ENCODE assay signal across 8 mouse cellular contexts in the genomic region with DNA sequence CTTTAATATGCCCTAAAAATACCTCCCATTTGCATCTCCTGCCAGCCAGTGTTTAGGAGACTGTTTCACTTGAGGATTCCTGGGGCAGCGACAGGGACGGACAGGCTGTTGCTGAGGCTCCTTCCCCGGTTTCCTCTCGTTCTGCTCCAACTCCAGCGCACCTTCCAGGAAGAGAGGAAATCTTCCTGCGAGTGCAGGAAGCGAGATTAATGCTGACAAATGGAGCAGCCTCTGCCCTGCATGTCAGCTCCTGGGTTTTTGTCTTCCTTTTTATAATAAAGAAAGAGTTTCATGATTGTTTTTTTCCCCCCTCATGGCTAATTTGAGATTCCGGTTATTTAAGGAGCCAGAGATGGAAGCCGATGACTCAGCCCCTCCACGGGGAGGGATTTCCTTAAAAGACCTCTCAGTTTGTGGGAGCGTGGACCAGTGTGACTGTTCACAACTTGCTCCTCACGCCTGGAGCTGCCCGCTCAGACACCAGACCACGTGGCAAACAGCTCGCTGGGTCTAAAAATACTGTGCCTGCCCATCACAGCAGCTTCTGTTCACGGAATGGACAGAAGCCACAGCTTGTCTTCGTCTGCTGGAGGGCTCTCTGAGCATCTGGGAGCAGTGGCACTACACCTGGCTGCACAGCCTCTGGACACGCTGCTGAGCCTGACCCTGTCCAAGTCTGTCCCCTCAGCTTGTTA. TPM values are rescaled to one million over a fixed set of nuclear protein-coding genes. Genes with fewer than 3 reads are reported as not detected.
DNase-seq lines count a peak whose midpoint lies in the region; ATAC-seq and TF ChIP-seq lines count a peak whose summit lies in the region.

No protein-coding gene starts in this region.

- H3K36me3 ChIP-seq in lung, embryonic 14.5 days (ENCODE audit: insufficient read depth), result no peaks in the 10 kb centered on the region
- H3K36me3 ChIP-seq in embryonic facial prominence, embryonic 13.5 days, result no peaks in the 10 kb centered on the region
- no peaks in the 10 kb centered on the region for H3K36me3 ChIP-seq in heart, embryonic 13.5 days
- H3K36me3 ChIP-seq in kidney, postnatal 0 days (ENCODE audit: insufficient read depth, low read length), result no peaks in the 10 kb centered on the region
- no peaks in the 10 kb centered on the region for H3K36me3 ChIP-seq in liver, embryonic 11.5 days (ENCODE audit: control insufficient read depth, insufficient read depth, low read length)
- H3K36me3 ChIP-seq in stomach, postnatal 0 days (ENCODE audit: control insufficient read depth, insufficient read depth, low read length), result no peaks in the 10 kb centered on the region

- H3K27ac ChIP-seq in lung, embryonic 14.5 days (ENCODE audit: low read depth), result 0 out of 2 replicates have a peak overlapping the region, but pooled peaks have one; percentile 3
- peak overlapping the region; percentile 23; the same call in 1 of the 2 replicates for H3K27ac ChIP-seq in embryonic facial prominence, embryonic 13.5 days
- peak overlapping the region; percentile 68 for H3K27ac ChIP-seq in heart, embryonic 13.5 days (replicated peaks)
- peak overlapping the region; percentile 8; the same call in 1 of the 2 replicates for H3K27ac ChIP-seq in kidney, postnatal 0 days
- H3K27ac ChIP-seq in liver, embryonic 11.5 days (ENCODE audit: low read depth, low read length), result 0 out of 2 replicates have a peak overlapping the region, but pooled peaks have one; percentile 23
- H3K27ac ChIP-seq in stomach, postnatal 0 days (replicated peaks), result peak overlapping the region; percentile 56; the same call in 1 of the 2 replicates

- no peak overlapping the region for H3K9ac ChIP-seq in lung, embryonic 14.5 days
- no peak overlapping the region for H3K9ac ChIP-seq in embryonic facial prominence, embryonic 13.5 days
- peak overlapping the region; percentile 44 for H3K9ac ChIP-seq in heart, embryonic 13.5 days
- H3K9ac ChIP-seq in kidney, postnatal 0 days (ENCODE audit: low read depth, low read length), result no peak overlapping the region
- no peak overlapping the region for H3K9ac ChIP-seq in liver, embryonic 11.5 days (ENCODE audit: low read depth, low read length)
- no peak overlapping the region for H3K9ac ChIP-seq in stomach, postnatal 0 days (ENCODE audit: low read length)

- TF ChIP-seq POLR2A in lung, adult 2 months (IDR thresholded peaks at IDR 0.05; ENCODE audit: borderline replicate concordance, extremely low read depth, low read depth, low read length), result no peak

- peak; percentile 57 for DNase-seq in lung, embryonic 14.5 days
- no peak for DNase-seq in lung, adult 2 months
- no peak for DNase-seq in kidney, postnatal 0 days (ENCODE audit: low spot score)
- no peak for DNase-seq in liver, embryonic 11.5 days (ENCODE audit: low spot score)
- no peak for DNase-seq in stomach, postnatal 0 days (ENCODE audit: low spot score)
- DNase-seq in embryo, embryonic 11 days, result no peak

- ATAC-seq in lung, embryonic 14.5 days (ENCODE audit: insufficient read depth), result 0 out of 2 replicates have a peak, but pooled peaks have one; percentile 24
- no peak for ATAC-seq in embryonic facial prominence, embryonic 13.5 days (ENCODE audit: insufficient number of reproducible peaks, insufficient read depth, low FRiP score, low TSS enrichment, low read depth)
- ATAC-seq in heart, embryonic 13.5 days (ENCODE audit: extremely low read depth, insufficient number of reproducible peaks, low FRiP score, low TSS enrichment), result no peak
- no peak for ATAC-seq in kidney, postnatal 0 days (replicated peaks; ENCODE audit: low FRiP score, low read depth)
- no peak for ATAC-seq in liver, embryonic 11.5 days (replicated peaks; ENCODE audit: low FRiP score)
- ATAC-seq in stomach, postnatal 0 days (ENCODE audit: low FRiP score, low TSS enrichment), result peak; percentile 51; the same call in 1 of the 2 replicates

- WGBS in lung, embryonic 14.5 days, result 36% methylated on average over 18 of the region's 18 CpGs
- WGBS in lung, adult 2 months, result 20% methylated on average over 18 of the region's 18 CpGs
- 48% methylated on average over 18 of the region's 18 CpGs for WGBS in embryonic facial prominence, embryonic 13.5 days
- WGBS in heart, embryonic 13.5 days, result 31% methylated on average over 18 of the region's 18 CpGs
- WGBS in kidney, postnatal 0 days, result 24% methylated on average over 18 of the region's 18 CpGs
- 33% methylated on average over 18 of the region's 18 CpGs for WGBS in liver, embryonic 11.5 days
- 28% methylated on average over 18 of the region's 18 CpGs for WGBS in stomach, postnatal 0 days

- no peaks in the 10 kb centered on the region for H3K9me3 ChIP-seq in lung, embryonic 14.5 days (ENCODE audit: low read depth, low read length)
- H3K9me3 ChIP-seq in embryonic facial prominence, embryonic 13.5 days, result no peaks in the 10 kb centered on the region
- no peaks in the 10 kb centered on the region for H3K9me3 ChIP-seq in heart, embryonic 13.5 days
- H3K9me3 ChIP-seq in kidney, postnatal 0 days (replicated peaks; ENCODE audit: low read length), result no peaks in the 10 kb centered on the region
- H3K9me3 ChIP-seq in liver, embryonic 11.5 days (ENCODE audit: control insufficient read depth, low read length), result no peaks in the 10 kb centered on the region
- no peaks in the 10 kb centered on the region for H3K9me3 ChIP-seq in stomach, postnatal 0 days (ENCODE audit: control insufficient read depth, low read length)

- no peak for TF ChIP-seq CTCF in lung, embryonic 14.5 days (IDR thresholded peaks at IDR 0.05; ENCODE audit: low read depth)
- TF ChIP-seq CTCF in lung, adult 2 months (IDR thresholded peaks at IDR 0.05; ENCODE audit: insufficient read depth, low read length), result no peak
- TF ChIP-seq CTCF in kidney, postnatal 0 days (IDR thresholded peaks at IDR 0.05; ENCODE audit: low read depth), result no peak
- no peak for TF ChIP-seq CTCF in stomach, postnatal 0 days (IDR thresholded peaks at IDR 0.05; ENCODE audit: low read depth)

- no peaks in the 10 kb centered on the region for H3K27me3 ChIP-seq in lung, embryonic 14.5 days (ENCODE audit: insufficient read depth, low read length)
- H3K27me3 ChIP-seq in embryonic facial prominence, embryonic 13.5 days, result no peaks in the 10 kb centered on the region
- peaks cover 3% of the 10 kb centered on the region; the same call in 1 of the 2 replicates for H3K27me3 ChIP-seq in heart, embryonic 13.5 days (replicated peaks)
- H3K27me3 ChIP-seq in kidney, postnatal 0 days (ENCODE audit: insufficient read depth, low read length), result no peaks in the 10 kb centered on the region
- H3K27me3 ChIP-seq in liver, embryonic 11.5 days (replicated peaks; ENCODE audit: control insufficient read depth, insufficient read depth, low read length), result no peaks in the 10 kb centered on the region
- H3K27me3 ChIP-seq in stomach, postnatal 0 days (ENCODE audit: control insufficient read depth, insufficient read depth, low read length), result no peaks in the 10 kb centered on the region

- H3K4me3 ChIP-seq in lung, embryonic 14.5 days (ENCODE audit: low read depth, low read length), result no peak overlapping the region
- no peak overlapping the region for H3K4me3 ChIP-seq in lung, adult 2 months (replicated peaks; ENCODE audit: extremely low read depth, low read depth, low read length)
- no peak overlapping the region for H3K4me3 ChIP-seq in embryonic facial prominence, embryonic 13.5 days
- no peak overlapping the region for H3K4me3 ChIP-seq in heart, embryonic 13.5 days
- no peak overlapping the region for H3K4me3 ChIP-seq in kidney, postnatal 0 days (replicated peaks; ENCODE audit: low read depth, low read length)
- H3K4me3 ChIP-seq in liver, embryonic 11.5 days (ENCODE audit: low read depth, low read length), result no peak overlapping the region
- no peak overlapping the region for H3K4me3 ChIP-seq in stomach, postnatal 0 days (ENCODE audit: low read depth, low read length)

- 0 out of 2 replicates have a peak, but pooled peaks cover 4% of the 10 kb centered on the region for H3K4me1 ChIP-seq in lung, embryonic 14.5 days (ENCODE audit: insufficient read depth)
- peaks cover 4% of the 10 kb centered on the region for H3K4me1 ChIP-seq in lung, adult 2 months (ENCODE audit: control insufficient read depth, insufficient read depth, low read length)
- peaks cover 12% of the 10 kb centered on the region for H3K4me1 ChIP-seq in embryonic facial prominence, embryonic 13.5 days
- peaks cover 26% of the 10 kb centered on the region for H3K4me1 ChIP-seq in heart, embryonic 13.5 days
- no peaks in the 10 kb centered on the region for H3K4me1 ChIP-seq in kidney, postnatal 0 days (replicated peaks; ENCODE audit: insufficient read depth, low read length)
- no peaks in the 10 kb centered on the region; the same call in 1 of the 2 replicates for H3K4me1 ChIP-seq in liver, embryonic 11.5 days (replicated peaks; ENCODE audit: control insufficient read depth, insufficient read depth, low read length)
- peaks cover 3% of the 10 kb centered on the region; the same call in 1 of the 2 replicates for H3K4me1 ChIP-seq in stomach, postnatal 0 days (replicated peaks; ENCODE audit: control insufficient read depth, insufficient read depth)

- no peak for TF ChIP-seq EP300 in stomach, postnatal 0 days (optimal IDR thresholded peaks at IDR 0.05)

- H3K4me2 ChIP-seq in lung, embryonic 14.5 days, result peak overlapping the region; percentile 16; the same call in 1 of the 2 replicates
- peak overlapping the region; percentile 33 for H3K4me2 ChIP-seq in embryonic facial prominence, embryonic 13.5 days
- peak overlapping the region; percentile 51 for H3K4me2 ChIP-seq in heart, embryonic 13.5 days
- H3K4me2 ChIP-seq in kidney, postnatal 0 days (ENCODE audit: low read length), result peak overlapping the region; percentile 16
- peak overlapping the region; percentile 8; the same call in 1 of the 2 replicates for H3K4me2 ChIP-seq in liver, embryonic 11.5 days
- H3K4me2 ChIP-seq in stomach, postnatal 0 days (replicated peaks; ENCODE audit: low read depth), result peak overlapping the region; percentile 17; the same call in 1 of the 2 replicates

RNA-seq across cellular contexts. Expression of a gene that starts 16.5 kb away (rescaled TPM):
- 38.9 and 49.1 TPM in 2 replicates for polyA plus RNA-seq in lung, embryonic 14.5 days (2014; fragmentation: Nextera tagmentation; extraction: Ambion mirVana)
- polyA plus RNA-seq in lung, adult 2 months (2012; rRNA removed), result 29.9 and 35.0 TPM in 2 replicates
- 4.4 and 6.4 TPM in 2 replicates for polyA plus RNA-seq in embryonic facial prominence, embryonic 13.5 days (2015; fragmentation: Nextera tagmentation; extraction: Ambion mirVana)
- polyA plus RNA-seq in heart, embryonic 13.5 days (2015; fragmentation: Nextera tagmentation; extraction: Ambion mirVana), result 10.7 and 12.1 TPM in 2 replicates
- 4.6 TPM in 2 replicates for polyA plus RNA-seq in kidney, postnatal 0 days (2015; fragmentation: Nextera tagmentation; extraction: Ambion mirVana)
- polyA plus RNA-seq in liver, embryonic 11.5 days (2014; fragmentation: Nextera tagmentation; extraction: Ambion mirVana), result 3.5 and 4.5 TPM in 2 replicates
- 5.6 and 6.9 TPM in 2 replicates for polyA plus RNA-seq in stomach, postnatal 0 days (2015; fragmentation: Nextera tagmentation; extraction: Ambion mirVana)

Comparison
In these comparisons a context has a peak if more than half of its experiments do, and no peak if none do; other contexts are left out.
1. ATAC-seq: peak in lung, embryonic 14.5 days (single experiment) and stomach, postnatal 0 days (single experiment); none in embryonic facial prominence, embryonic 13.5 days (single experiment), heart, embryonic 13.5 days (single experiment), kidney, postnatal 0 days (single experiment) and liver, embryonic 11.5 days (single experiment).
2. H3K27ac ChIP-seq: peak in every context shown above with its lines; median percentile 68 in heart, embryonic 13.5 days; 56 in stomach, postnatal 0 days; 23 in embryonic facial prominence, embryonic 13.5 days; 23 in liver, embryonic 11.5 days; 8 in kidney, postnatal 0 days; 3 in lung, embryonic 14.5 days.
3. Peak in every context shown above with its lines, with median percentiles within 50 percentile points of each other: H3K4me2 ChIP-seq.